Mouse (Mus musculus): Measurements from ENCODE around the gene Cx3cr1. TPM values are rescaled to one million over a fixed set of nuclear protein-coding genes. Genes with fewer than 3 reads are reported as not detected.
"Not testable (repeated sequence)": the region's sequence is repeated elsewhere in the genome, so short reads cannot be mapped to it uniquely, and the experiment has no call there.

Cx3cr1 gene
- polyA plus RNA-seq (2016; fragmentation: Nextera tagmentation; extraction: Ambion mirVana): 5.4 and 6.0 TPM in 2 replicates

DNA sequence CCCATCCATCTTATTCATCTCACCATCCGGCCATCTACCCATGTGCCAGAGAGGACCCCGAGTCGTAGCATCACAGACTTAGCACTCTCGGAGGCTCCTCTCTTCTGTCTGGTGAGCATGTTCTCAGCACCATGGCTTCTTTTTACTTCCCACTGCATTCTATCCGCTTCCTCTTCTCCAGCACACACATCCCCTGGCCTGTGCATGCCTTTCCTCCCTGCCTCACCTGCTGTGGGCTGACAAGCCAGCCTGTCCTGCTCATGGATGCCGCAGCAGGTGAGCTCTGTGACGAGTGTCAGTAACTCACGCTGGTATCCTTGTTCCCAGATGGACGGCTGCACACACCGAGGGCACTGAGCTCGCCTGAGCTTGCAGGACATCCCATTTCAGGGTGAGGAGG, at the start of gene Cx3cr1:
Gene Cx3cr1, minus strand, starts transcription at position 101 of the 400 bp plus-strand sequence.
- H3K9ac ChIP-seq: no peak within 1 kb of the TSS
- H3K4me1 ChIP-seq: peaks cover 15% of the 10 kb centered on the region
- 74% methylated on average over 11 of the region's 11 CpGs for WGBS (ENCODE audit: insufficient replicate concordance)
- no peak within 1 kb of the TSS for H3K4me2 ChIP-seq
- no peaks in the 10 kb centered on the region for H3K36me3 ChIP-seq
- H3K27ac ChIP-seq: no peak within 1 kb of the TSS
- no peak for ATAC-seq
- no peaks in the 10 kb centered on the region for H3K27me3 ChIP-seq (replicated peaks)
- H3K9me3 ChIP-seq (replicated peaks): no peaks in the 10 kb centered on the region
- no peak within 1 kb of the TSS for H3K4me3 ChIP-seq

DNA sequence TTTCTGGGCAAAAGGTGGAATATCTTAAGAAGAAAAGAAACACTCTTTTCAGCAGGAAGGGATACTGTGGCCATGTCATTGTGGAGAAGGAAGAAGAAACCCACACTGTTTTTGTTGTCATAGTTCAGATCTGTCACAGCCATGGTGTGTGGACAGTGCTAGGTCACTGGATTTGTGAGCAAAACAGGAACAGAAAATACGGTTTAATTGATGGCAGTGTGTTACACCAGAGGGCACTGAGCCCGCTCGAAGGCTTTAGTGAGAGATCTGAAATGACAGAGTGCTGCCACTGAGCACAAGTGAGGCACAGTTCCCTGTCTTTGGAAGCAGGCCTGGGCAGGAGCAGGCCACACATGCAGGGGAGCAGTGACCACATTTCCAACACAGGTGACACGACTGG, 48.5 kb upstream of the Cx3cr1 start:
- Histone ChIP-seq H3K4me3 (peak overlapping the region; percentile 63; the same call in 1 of the 2 replicates), H3K27ac (peak overlapping the region; percentile 99), H3K4me2 (peak overlapping the region; percentile 94), H3K9ac (peak overlapping the region; percentile 87), H3K27me3 (replicated peaks) (no peaks in the 10 kb centered on the region), H3K36me3 (peaks cover 68% of the 10 kb centered on the region), H3K4me1 (peaks cover 86% of the 10 kb centered on the region), H3K9me3 (replicated peaks) (no peaks in the 10 kb centered on the region)
- no peak for ATAC-seq
- 76% methylated on average over 4 of the region's 4 CpGs for WGBS (ENCODE audit: insufficient replicate concordance)

DNA sequence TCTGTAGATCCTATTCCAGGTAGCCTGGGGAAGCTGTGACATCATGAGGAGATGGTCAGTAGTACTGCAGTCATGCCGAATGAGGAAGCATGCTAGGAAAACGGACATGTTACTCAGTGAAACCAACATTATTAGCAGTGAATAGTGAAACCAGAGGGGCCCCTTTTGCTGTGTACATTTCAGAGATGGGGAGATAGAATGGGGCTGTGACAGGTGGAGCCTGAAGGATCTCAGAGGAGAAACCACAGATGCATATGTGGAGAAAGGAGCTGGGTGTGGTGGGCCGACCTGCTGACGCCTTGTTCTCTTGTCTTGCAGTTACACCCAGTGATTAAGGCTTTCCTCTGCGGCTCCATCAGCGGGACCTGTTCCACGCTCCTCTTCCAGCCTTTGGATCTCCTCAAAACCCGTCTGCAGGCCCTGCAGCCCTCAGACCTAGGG, 46.5 kb upstream of the Cx3cr1 start:
- no peaks in the 10 kb centered on the region for H3K9me3 ChIP-seq (replicated peaks)
- WGBS (ENCODE audit: insufficient replicate concordance): 31% methylated on average over 8 of the region's 8 CpGs
- peak overlapping the region; percentile 63 for H3K4me3 ChIP-seq
- ATAC-seq: peak; percentile 72
- no peaks in the 10 kb centered on the region for H3K27me3 ChIP-seq (replicated peaks)
- H3K27ac ChIP-seq: peak overlapping the region; percentile 99
- peaks cover 96% of the 10 kb centered on the region for H3K4me1 ChIP-seq
- peak overlapping the region; percentile 94 for H3K4me2 ChIP-seq
- H3K9ac ChIP-seq: peak overlapping the region; percentile 87
- peaks cover 51% of the 10 kb centered on the region for H3K36me3 ChIP-seq

DNA sequence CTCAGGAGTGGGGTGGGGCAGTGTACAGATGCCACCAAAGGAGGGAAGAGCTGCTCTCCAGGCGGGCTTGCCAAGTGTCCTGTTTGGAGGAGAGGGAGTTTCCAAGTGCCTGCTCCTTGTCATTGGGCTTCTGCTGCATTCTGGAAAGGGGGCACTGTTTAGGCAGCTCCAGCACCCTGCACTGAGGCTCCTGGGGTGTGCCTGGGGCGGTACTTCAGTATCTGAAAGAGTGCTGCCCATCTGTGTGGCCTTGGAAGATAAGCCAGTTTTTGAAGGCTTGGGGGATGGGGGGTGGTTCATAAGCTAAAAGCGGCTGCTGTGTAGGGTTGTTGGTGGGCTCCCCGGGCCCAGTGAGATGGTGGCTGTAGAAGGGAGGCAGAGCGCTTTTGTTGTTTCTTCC, 45.9 kb upstream of the Cx3cr1 start:
- H3K9me3 ChIP-seq (replicated peaks): no peaks in the 10 kb centered on the region

DNA sequence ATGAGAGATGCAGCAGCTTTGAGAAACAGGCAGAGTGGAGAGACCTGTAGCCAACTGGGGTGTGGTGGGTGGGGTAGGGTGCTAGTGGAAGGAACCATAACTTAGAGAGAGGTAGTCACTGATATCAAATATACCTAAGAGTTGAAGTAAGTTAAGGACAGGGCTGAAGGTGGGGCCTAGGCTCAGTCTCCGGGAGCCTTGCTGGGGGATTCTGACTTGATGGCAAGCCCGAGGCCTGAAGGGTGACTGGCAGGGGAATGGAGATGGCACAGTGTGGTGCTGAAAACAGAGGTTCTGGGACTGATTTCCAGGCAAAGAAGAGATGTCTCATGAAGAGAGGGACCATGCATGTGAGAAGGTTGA, 45.1 kb upstream of the Cx3cr1 start:
- Histone ChIP-seq H3K9me3 (replicated peaks) (no peaks in the 10 kb centered on the region), H3K4me2 (peak overlapping the region; percentile 94), H3K9ac (peak overlapping the region; percentile 87), H3K27ac (peak overlapping the region; percentile 99), H3K27me3 (replicated peaks) (no peaks in the 10 kb centered on the region), H3K4me1 (peaks cover 88% of the 10 kb centered on the region), H3K4me3 (peak overlapping the region; percentile 63), H3K36me3 (peaks cover 36% of the 10 kb centered on the region)
- peak; percentile 53 for ATAC-seq
- WGBS (ENCODE audit: insufficient replicate concordance): 20% methylated on average over 2 of the region's 2 CpGs

More for the DNA sequence above, 45.9 kb upstream of the Cx3cr1 start:
- Histone ChIP-seq H3K4me3 (peak overlapping the region; percentile 63), H3K9ac (peak overlapping the region; percentile 87), H3K36me3 (peaks cover 44% of the 10 kb centered on the region), H3K27ac (peak overlapping the region; percentile 99), H3K4me1 (peaks cover 94% of the 10 kb centered on the region), H3K27me3 (replicated peaks) (no peaks in the 10 kb centered on the region), H3K4me2 (peak overlapping the region; percentile 94)
- WGBS (ENCODE audit: insufficient replicate concordance): 21% methylated on average over 5 of the region's 5 CpGs
- peak; percentile 84 for ATAC-seq

DNA sequence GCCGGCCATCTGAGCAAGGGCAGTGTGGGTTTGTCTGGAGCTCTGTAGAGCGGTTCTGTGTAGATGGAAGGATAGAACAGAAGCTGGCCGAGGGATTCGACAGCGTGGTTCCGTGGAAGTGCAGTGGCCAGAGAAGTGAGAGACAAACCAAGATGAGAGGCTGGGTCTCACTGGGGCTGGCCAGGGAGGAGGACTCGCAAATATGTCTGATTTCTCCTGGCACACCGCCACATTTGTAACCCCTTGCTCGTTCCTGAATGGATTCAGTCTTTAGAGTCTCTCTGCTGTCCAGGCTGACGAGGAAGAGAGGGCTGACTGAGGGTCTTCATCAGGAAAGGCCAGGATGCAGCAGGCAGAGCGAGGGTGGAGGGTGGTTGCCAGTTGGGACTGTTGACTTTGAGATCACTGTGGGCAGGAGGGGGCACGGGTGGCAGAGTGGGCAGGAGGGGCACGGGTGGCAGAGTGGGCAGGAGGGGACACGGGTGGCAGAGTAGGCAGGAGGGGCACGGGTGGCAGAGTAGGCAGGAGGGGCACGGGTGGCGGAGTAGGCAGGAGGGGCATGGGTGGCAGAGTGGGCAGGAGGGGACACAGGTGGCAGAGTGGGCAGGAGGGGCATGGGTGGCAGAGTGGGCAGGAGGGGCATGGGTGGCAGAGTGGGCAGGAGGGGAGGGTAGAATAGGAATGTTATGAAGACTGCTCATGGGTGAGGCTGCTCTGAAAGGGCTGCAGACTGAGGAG, 44.5 kb upstream of the Cx3cr1 start:
- Histone ChIP-seq H3K27ac (peak overlapping the region; percentile 99), H3K9ac (peak overlapping the region; percentile 87), H3K4me1 (peaks cover 83% of the 10 kb centered on the region), H3K4me3 (peak overlapping the region; percentile 63), H3K4me2 (peak overlapping the region; percentile 94), H3K36me3 (peaks cover 31% of the 10 kb centered on the region), H3K27me3 (replicated peaks) (no peaks in the 10 kb centered on the region), H3K9me3 (replicated peaks) (no peaks in the 10 kb centered on the region)
- WGBS (ENCODE audit: insufficient replicate concordance): 74% methylated on average over 17 of the region's 17 CpGs
- ATAC-seq: no peak

DNA sequence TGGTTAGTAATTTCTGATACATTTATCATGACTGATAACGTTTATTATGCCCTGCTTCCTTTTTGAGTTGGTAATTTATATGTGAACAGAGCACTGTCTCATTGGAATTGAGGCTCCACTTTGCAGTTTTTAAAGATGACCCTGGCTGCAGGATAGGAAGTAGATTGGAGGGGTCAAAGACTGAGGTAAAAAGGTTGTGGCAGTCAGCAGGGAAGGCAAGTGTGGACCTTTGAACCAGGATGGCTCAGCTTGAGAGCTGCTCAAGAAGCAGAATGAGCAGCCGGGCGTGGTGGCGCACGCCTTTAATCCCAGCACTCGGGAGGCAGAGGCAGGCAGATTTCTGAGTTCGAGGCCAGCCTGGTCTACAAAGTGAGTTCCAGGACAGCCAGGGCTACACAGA, 43.8 kb upstream of the Cx3cr1 start:
- Histone ChIP-seq H3K4me3 (peak overlapping the region; percentile 63), H3K9me3 (replicated peaks) (no peaks in the 10 kb centered on the region), H3K4me2 (peak overlapping the region; percentile 94), H3K4me1 (peaks cover 75% of the 10 kb centered on the region), H3K27me3 (replicated peaks) (no peaks in the 10 kb centered on the region), H3K36me3 (peaks cover 23% of the 10 kb centered on the region), H3K9ac (peak overlapping the region; percentile 73; the same call in 1 of the 2 replicates), H3K27ac (peak overlapping the region; percentile 99)
- WGBS (ENCODE audit: insufficient replicate concordance): 67% methylated on average over 7 of the region's 7 CpGs
- ATAC-seq: no peak

DNA sequence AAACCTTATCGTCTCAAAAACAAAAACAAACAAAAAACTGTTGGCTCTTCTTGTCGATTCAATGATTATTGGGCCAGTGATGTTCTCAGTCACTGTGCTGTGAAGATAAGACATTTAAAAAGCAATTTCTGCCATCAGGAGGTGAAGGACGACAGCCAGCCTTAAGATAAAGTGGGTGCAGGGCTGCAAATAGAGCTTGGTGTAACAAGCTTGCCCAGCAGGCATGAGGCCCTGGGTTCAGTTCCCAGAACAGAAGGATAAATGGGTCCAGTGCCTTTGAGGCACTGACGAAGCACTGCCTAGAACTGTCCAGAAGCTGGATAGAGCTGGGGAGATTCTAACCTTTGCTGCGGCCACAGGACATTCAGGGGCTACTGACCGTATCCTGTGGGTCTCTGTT, 42.8 kb upstream of the Cx3cr1 start:
- peak overlapping the region; percentile 99 for H3K27ac ChIP-seq
- WGBS (ENCODE audit: insufficient replicate concordance): 36% methylated on average over 6 of the region's 6 CpGs
- H3K4me3 ChIP-seq: peak overlapping the region; percentile 36
- H3K9me3 ChIP-seq (replicated peaks): no peaks in the 10 kb centered on the region
- peak overlapping the region; percentile 94 for H3K4me2 ChIP-seq
- no peaks in the 10 kb centered on the region for H3K27me3 ChIP-seq (replicated peaks)
- peaks cover 13% of the 10 kb centered on the region for H3K36me3 ChIP-seq
- peaks cover 66% of the 10 kb centered on the region for H3K4me1 ChIP-seq
- peak; percentile 33 for ATAC-seq
- H3K9ac ChIP-seq: peak overlapping the region; percentile 73

DNA sequence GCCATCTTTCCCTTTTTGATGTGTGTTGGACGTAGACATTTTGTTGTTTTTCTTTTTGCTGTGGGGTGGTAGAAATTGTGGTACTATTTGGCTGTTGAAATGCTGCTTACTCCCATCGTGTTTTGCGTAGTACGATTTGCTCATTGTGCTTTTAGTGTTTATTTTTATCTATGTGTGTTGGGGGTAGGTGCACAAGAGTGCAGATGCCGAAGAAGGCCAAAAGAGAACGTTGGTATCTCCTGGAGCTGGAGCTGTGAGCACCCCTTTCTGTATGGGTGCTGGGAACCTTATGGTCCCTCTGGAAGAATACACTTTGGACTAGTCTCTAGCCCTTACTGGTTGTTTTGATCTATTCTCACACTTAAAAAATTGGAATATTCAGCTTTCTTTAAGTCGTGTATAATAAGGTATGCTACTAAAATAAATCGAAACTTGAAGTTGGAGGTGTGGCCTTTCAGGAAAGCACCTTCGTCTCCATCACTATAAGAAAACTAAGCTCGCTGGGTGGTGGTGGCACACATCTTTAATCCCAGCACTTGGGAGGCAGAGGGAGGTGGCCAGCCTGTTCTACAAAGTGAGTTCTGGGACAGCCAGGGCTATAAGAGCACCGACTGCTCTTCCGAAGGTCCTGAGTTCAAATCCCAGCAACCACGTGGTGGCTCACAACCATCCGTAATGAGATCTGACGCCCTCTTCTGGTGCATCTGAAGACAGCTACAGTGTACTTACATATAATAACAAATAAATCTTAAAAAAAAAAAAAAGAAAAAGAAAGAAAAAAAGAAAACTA, 41.7 kb upstream of the Cx3cr1 start:
- H3K4me3 ChIP-seq: peak overlapping the region; percentile 85
- WGBS (ENCODE audit: insufficient replicate concordance): 58% methylated on average over 15 of the region's 15 CpGs
- H3K27ac ChIP-seq: peak overlapping the region; percentile 99
- H3K27me3 ChIP-seq (replicated peaks): no peaks in the 10 kb centered on the region
- 0 out of 2 replicates have a peak, but pooled peaks cover 2% of the 10 kb centered on the region for H3K36me3 ChIP-seq
- peak overlapping the region; percentile 88 for H3K9ac ChIP-seq
- no peaks in the 10 kb centered on the region for H3K9me3 ChIP-seq (replicated peaks)
- peaks cover 55% of the 10 kb centered on the region for H3K4me1 ChIP-seq
- H3K4me2 ChIP-seq: peak overlapping the region; percentile 94
- no peak for ATAC-seq

DNA sequence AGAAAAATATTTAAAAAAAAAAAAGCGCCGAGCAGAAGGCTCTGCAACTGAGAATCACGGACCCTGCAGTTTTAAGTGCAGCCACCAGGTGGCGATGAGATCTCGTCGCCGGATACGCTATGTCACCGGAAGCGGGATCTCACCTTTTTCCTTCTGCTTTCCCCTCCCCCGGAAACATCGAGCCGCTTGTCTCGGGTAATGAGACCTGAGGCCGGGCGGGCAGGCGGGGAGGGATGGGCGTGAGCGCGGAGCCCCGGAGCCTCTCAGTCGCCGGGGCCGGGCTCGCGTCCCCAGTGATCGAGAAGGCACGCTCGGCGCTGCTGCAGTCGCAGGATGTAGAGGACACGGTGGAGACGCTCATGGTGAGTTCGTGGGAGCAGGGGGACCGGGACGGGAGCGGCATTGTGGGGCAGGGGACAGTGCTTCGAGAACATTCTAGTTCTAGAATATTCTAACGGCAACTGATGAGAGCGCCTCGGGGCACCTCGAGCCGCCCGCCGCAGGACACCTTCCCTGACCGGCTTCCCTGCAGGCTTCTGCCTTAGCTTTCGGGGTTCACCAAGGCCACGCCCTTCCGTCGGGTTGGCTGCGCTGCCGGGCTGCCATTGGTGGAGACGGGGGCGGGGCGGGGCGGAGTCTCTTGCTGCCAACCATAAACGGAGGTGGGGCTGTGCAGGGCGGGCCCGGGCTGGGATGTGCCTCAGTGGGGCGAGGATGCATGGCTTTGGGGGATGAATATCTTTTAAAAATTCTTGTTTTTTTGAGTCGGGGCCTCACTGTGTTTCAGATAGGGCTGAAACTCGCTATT, 40.7 kb upstream of the Cx3cr1 start, which contains the start of gene Slc25a38:
Gene Slc25a38, plus strand, starts transcription at position 164 of the 808 bp plus-strand sequence.
- ATAC-seq: peak; percentile 82
- H3K36me3 ChIP-seq: 0 out of 2 replicates have a peak, but pooled peaks cover 2% of the 10 kb centered on the region
- peak within 1 kb of the TSS; percentile 99 for H3K27ac ChIP-seq
- 1% methylated on average over 61 of the region's 62 CpGs for WGBS (ENCODE audit: insufficient replicate concordance)
- no peaks in the 10 kb centered on the region for H3K27me3 ChIP-seq (replicated peaks)
- H3K4me1 ChIP-seq: peaks cover 48% of the 10 kb centered on the region
- no peaks in the 10 kb centered on the region for H3K9me3 ChIP-seq (replicated peaks)
- H3K4me2 ChIP-seq: peak within 1 kb of the TSS; percentile 94
- peak within 1 kb of the TSS; percentile 85 for H3K4me3 ChIP-seq
- peak within 1 kb of the TSS; percentile 88 for H3K9ac ChIP-seq

DNA sequence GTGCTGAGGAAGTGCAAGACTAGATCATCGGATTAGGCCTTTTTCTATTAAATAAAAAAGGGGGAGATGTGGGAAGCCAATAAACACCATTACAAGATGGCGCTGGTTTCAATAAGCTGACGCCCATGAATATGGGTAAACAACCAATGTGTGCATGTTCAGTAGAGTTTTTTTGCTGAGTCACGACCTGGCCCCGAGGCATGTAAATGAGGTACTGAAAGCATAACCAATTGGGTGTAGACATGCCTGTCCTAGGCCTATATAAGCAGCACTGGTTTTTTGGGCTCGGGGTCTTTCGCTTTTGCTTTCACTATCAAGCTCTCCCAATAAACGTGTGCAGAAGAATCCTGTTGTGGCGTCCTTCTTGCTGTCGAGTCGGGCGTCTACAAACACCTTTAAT, 39.3 kb upstream of the Cx3cr1 start:
- H3K36me3 ChIP-seq; H3K4me3 ChIP-seq; H3K9me3 ChIP-seq (replicated peaks); H3K27ac ChIP-seq; ATAC-seq; H3K4me2 ChIP-seq; H3K27me3 ChIP-seq (replicated peaks); H3K9ac ChIP-seq: not testable (repeated sequence)
- peaks cover 34% of the 10 kb centered on the region for H3K4me1 ChIP-seq
- 83% methylated on average over 12 of the region's 12 CpGs for WGBS (ENCODE audit: insufficient replicate concordance)
